Mouse (Mus musculus) layer of hippocampus, adult 9-10 months (tissue): ENCODE results near the gene Gm20696.

Source experiments
- DNase-seq: peaks from one replicate; pipeline ENCODE4 v3.0.0; 2022; ENCODE audit warnings: low spot score

Gm20696 gene

DNA sequence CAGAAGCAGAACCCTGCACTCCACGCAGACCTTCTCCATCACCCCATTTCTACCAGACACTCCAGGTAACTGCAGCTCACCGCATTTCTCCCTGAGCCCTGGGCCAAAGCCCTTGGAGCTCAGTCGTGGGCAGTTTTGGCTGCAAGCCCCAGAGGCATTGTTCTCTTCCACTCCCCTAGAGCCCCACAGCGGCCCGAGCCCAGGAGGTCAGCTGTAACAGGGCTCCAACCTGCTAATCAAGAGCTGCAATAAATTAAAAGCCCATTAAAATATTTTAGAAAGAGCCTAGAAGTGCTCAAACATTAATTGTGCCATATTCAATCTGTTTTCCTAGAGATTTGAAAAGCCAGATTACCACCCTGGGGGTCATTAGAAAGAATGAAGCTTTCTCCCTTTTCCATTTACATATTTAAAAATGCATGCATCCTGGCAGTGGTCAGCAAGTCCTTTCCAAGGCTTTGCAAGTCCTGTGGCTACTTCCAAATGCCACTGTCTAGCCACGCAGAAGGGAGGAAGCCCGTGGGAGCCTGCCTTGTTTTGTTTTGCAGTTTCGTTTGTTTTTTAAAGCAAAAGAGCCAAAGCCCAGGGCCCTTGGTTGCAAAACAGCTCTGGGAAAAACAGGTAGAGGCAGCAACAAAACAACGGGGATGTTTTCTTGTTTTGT, 227.3 kb downstream of the Gm20696 start:
- no peak for DNase-seq

DNA sequence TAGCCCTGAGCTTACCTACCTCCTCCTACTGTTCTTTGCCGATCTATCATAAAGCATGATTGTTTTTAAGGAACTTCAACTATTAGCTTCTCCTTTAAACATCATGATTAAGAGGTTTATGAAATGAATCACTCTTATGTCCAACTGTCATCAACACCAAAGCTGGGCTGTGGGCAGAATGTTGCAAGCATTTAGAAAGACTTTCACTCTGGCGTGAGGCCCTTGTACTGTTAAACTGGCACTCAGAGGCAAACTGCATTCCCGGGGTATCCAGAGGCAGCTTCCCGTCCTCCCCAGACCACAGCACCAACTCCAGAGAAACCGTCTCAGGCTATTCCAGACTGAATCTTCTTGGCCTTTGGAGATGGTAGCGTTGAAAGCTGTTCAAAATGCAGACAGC, 230.2 kb downstream of the Gm20696 start:
- DNase-seq = no peak

DNA sequence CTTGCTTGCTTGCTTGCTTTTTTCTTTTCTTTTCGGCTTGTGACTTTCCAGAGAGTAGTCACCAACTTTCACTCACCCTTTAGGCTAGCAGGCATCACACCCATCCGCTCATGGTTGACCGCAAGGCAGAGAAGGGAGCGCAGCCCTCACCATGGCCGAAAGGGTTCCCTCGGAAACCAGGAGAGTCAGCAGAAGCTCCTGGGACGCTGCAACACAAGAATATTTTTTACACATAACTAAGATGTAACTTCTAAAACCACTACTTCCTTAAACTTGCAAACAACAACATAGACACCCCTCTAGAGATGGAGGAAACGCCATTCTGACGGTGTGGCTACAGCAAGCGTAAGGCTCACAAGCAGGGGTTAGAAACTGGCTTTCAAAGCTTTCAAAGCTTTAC, 231.5 kb downstream of the Gm20696 start:
- no peak for DNase-seq

DNA sequence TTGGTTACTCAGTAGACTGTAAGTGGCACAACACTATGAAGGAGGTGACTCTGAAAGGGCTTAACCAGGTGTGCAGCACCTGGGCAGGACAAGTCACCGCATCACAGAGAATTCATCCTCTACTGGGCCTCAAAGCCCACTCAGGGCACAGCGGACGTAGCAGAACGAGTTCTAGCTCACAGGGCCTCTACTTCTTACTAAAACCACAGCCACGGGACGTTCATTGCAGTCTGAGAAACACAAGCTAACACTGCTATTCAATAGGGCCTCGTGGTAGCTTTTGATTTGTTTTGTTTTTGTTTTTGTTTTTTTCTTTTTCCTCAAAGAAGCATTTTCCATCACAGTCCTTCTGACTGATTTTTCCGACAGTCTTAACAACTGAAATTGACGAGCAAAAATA, 233.6 kb downstream of the Gm20696 start:
- no peak for DNase-seq

DNA sequence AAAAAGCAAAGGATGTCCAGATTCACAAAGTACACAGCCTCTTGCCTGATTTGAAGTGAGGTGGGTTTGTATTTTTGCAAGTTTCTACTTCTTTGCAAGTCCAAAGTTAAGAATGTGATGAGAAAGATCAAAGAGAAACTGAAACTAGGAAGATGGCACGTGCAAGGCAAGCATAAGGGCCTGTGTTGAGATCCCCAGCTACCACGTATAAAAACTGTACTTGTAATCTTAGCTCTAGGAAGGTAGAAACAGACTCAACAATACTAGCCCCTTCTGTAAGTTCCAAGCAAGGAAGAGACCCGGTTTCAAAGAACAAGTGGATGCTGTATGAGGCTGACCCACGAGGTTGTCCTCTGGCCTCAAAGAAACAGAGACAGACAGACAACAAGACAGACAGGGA, 234.7 kb downstream of the Gm20696 start:
- DNase-seq = no peak

DNA sequence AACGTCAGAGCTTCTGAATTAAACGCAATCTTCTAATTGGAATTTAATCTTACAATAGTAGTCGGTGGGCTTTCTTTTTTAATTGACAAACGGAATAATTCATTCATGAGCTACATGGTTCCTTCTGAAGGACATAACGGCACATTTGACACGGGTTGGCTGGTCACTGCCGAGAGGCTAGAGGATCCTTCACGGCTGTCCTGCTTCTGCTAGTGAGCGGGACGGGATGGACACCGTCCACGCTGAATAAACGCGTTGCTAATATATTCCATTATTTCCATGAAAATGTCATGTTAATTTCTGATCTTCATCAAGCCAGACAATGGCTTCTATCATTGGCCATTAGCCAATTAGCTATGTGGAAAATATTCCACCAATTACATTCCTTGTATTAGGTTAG, 236.0 kb downstream of the Gm20696 start:
- DNase-seq = no peak

DNA sequence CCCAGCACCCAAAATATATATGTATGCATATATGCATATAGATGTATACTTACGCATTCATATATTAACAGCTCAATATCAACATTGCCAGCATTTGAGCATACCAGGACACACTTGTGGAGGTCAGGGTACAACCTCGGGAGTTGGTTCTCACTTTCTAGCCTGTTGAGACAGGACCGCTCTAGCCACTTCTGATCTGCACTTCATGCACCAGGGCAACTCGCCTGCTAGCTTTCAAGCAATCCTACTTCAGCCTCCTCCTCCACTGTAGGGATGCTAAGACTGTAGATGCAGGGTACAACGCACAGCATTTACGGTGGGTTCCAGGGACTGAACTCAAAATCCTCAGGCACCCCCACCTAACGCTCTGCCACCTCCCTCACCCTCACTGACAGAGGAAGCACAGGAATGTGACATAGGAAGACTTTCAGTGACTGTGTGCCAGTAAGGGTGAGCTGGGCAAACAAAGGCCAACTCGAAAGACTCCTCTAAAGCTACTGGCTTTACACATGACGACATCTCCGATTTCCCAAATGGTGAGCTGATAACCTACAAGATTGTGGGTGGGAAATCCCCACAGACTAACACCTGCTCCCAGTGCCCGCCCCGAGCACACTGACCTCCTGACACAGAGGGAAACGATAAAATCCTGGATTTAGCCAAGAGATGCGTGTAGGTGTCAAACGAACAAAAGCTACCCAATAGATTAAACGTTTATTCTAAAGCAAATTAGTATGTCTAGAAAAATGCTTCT, 237.0 kb downstream of the Gm20696 start:
- no peak for DNase-seq

DNA sequence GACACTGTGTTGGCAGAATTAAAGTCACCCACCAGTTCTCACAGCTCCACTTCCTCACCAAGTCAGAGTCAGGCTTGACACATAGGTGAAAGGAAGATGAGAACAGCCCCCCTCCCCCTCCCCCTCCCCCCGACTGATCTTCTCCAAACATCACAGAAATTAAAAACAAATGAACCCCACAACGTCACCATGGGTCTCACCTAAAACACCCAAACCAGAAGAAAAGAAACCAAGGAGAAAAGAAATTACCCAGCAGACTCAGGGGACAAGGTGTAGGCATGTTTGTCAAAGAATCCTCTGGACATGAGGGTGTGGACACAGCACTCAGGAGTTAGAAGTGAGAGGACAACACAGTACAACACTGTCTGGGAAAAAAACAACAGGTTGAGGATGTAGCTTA, 237.6 kb downstream of the Gm20696 start:
- no peak for DNase-seq

DNA sequence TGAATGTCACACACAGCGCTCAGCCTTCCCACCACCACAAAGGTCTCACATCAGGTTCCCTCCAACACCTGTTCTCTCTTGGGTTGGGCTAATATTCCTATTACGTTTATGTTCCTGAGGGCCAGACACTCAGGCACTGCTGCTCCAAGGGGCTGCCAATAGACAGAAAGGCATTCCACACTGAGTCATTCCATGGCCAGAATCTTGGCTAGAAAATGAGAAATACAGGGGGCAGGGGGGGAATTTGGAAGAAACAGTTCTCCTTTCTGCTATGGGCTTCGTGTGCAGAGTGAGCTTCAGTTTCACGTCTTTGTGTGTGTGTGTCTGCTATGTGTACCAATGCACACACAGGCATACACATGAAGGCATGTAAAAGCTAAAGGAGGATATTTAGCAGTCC, 239.3 kb downstream of the Gm20696 start:
- DNase-seq = no peak

DNA sequence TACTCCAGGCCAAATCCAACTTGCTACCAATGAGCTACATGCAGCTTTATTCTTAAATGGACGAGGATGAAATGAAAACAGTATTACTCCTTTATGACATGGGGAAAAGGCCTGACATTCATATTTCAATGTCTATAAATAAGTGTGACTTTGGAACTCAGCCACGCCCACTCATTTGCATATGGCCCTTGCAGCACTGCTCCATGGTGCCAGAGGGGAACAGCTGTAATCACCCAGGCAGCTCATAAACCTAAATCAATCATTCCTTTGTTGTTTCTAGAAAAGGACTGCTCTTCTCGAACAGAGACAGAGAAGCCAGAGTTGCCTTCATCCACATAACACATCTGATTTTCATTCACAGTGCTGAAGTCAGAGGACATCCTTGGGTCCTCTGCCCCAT, 241.6 kb downstream of the Gm20696 start:
- no peak for DNase-seq

DNA sequence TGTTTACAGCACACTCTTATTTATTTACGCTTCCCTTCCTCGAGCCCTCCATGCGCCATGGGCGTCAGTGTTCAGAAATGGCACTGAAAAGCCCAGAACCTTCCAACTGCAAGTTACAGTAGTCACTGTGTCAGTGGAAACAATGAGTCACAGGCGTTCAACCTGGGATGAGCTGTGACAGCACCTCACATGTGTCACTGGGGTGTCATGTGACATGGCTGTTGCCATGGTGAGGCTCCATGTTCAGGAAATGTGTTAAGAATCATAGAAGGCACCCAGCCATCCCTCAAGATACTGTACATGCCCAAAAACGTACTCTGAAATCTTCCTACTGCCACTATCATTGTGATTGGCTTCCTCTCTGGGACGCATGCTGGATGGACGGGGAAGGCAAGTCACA, 245.9 kb downstream of the Gm20696 start:
- DNase-seq = no peak

DNA sequence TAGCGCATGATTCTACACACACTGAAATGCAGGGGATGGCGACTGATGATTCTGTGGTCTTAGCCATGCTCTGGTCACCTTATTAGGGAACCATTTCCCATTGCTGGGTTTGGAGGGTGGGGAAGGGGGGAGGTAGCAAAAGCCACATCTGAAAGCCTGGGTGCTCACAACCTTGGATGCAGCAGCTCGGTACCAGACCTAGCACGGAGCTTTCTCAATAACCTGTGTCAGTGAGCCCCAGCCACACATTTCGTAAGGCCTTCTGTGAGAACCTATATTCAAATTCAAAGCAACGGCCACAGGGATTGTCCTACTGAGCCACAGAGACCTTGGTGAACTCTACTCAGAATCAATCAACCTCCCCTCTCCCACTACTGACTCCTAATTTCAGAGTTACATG, 254.0 kb downstream of the Gm20696 start:
- DNase-seq = no peak

DNA sequence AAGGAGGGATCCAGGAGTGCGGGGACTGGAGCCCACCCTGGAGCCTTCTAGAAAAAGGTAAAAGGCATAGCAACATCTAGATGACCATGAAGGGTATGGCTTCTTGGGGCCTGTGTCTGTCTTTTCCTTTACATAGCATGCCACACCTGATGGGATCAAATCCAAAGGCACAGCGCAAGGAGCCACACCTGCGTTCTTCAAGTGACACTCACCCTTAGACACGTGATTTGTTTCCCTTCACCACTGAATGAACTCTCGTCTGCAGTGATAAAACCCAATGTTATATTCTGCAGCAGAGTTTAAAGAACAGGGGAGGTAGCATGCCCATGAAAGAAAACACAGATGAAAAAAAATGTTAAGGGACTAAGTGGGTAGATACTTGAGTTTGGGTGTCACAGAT, 257.0 kb downstream of the Gm20696 start:
- DNase-seq = no peak

DNA sequence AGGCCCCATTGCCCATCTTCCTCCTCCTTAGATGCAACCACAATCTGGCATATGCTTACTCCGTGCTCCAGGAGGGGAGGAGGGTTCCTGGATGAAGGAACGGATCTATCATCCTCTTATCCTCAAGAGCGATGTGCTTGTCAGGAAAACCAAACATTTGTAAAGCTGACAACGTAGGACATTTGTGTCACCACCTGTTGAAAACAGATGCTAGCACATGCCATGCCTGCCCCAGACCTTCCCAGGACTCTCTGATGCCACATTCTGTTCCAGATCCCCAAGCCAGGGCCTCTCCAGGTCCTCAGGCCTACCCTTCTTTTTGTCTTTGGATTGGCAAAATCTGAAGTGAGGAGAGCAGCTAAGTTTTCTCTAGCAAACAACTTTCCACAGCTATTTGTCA, 257.7 kb downstream of the Gm20696 start:
- DNase-seq = no peak

DNA sequence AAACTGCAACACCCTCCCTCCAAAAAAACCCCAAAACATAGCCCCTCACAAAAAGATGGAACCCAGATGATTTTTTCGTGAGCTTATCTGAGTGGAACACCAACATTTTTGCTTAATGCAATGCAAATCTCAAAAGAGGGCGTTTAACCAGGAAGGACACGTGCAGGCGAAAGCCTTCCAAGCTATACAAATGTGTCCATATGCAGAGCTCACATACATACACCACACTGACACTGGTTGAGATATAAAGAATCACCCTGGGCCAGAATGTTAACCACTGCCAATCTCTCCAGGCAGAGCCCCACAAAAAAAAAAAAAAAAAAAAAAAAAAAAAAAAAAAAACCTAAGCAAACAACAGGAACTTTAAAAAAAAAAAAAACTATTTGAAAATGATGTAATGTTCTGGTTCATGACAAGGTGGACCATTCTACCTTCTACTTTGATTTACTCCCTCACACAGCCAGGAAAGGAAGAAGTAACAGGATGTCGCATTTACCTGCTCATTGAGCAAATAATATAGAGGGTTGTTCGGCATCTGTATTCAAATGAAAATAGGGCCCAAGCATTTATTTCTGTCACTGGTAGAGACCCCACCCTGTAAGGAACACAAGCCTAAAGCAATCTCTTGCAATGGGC, 262.7 kb downstream of the Gm20696 start:
- DNase-seq = no peak

DNA sequence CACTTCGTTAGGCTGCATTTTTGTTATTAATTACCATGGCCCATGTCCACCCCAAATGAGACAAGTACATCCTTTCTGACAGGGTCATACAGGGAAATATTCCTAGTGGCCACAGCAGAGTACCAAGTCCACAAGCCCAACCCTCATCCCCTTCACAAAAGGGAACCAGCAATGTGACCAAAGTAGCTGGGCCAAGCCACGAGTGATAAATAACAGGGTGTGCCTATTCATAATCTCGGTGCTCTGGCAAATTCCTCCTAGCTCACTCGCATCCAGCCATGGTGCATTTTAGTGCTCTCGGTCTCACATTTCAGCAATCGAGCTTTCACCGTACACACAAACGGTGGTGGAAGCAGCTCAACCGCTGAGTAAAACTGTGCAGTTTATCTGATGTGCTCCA, 263.7 kb downstream of the Gm20696 start:
- no peak for DNase-seq

DNA sequence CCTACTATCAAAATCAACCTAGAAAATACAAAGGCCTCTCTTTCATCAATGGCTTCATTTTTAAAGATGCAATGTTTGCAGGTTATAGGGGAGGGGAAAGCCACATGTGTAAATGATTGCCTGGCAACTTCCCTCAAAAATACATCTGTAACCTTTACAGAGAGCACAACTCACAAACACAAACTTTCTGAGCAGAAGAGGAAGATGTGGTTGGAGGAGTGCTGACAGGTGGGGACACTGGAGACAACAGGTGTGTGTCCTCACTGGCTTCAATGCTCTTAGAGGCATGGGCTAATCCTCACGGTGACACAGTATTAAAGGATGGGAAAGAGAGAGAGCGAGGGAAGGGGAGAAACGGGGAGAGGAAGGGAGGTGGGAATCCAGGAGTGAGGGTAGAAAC, 264.2 kb downstream of the Gm20696 start:
- no peak for DNase-seq

DNA sequence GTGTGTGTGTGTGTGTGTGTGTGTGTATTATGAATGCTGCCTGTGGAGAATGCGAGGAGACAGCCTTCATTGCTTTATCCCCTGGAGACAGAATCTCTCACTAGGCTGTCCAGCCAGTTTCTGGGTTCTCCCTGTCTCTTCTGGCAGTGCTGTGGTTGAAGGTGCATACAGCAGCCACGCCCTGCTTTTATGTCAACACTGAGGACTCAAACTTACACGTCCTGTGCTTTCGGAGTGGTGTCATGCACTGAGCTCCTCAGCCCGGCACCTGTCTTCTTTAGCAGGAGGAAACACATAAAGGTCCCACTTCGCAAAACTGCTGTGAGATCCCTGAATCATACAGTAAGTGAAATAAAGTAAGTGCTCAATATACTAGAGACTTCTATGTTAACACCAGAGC, 264.8 kb downstream of the Gm20696 start:
- no peak for DNase-seq

DNA sequence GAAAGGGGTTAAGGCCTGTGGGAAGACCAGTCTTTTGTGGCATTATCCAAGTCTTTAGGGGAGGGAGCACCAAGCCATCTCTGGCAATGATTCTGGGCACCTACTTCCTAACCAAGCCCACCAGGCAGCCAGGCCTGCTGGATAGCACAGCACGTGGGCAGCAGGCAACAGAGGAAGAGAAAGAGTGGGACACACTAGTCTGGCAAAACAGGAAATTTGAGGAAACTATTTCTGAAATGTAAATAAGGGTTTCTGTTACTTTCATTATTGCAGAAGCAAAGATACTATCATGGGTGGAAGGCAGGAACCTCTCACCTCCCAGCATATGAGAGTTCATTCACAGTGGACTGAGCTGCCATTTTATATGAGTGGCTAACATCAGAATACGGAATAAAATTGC, 265.4 kb downstream of the Gm20696 start:
- no peak for DNase-seq

DNA sequence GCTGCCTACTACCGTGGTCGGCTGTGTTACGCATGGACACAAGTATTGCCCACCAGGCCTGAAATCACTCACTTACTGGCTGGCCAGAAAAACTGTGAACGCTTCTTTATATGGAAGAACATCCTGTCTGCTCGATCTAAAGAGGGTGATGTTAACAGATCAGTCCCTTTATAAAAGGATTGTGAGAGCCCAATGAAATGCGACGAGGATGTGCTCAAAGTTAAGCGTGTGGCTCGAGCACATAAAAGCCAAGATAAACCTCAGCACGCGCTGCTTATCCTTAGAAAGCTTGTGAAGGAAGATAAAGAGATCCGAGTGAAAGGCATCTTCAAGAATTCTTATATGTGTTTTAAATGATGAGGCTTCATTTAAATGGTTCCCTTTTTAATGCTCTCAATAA, 270.9 kb downstream of the Gm20696 start:
- no peak for DNase-seq

DNA sequence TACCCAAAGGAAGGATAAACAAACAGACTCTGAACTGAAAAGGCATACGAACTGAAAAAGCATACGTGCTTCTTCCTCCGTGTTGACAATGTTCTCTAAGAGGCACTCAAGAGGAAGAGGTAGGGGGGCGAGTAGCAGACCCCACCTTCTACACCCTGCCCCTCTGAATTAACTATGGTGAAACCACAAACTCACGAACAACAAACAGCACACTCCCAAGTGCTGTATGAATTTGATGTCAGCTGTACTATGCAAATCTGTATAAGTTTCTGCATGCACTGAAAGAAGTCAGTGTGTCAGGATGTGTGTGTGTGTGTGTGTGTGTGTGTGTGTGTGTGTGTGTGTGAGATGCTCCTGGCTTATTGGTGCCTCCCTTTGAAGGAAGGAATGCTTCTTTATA, 271.8 kb downstream of the Gm20696 start:
- DNase-seq = no peak

DNA sequence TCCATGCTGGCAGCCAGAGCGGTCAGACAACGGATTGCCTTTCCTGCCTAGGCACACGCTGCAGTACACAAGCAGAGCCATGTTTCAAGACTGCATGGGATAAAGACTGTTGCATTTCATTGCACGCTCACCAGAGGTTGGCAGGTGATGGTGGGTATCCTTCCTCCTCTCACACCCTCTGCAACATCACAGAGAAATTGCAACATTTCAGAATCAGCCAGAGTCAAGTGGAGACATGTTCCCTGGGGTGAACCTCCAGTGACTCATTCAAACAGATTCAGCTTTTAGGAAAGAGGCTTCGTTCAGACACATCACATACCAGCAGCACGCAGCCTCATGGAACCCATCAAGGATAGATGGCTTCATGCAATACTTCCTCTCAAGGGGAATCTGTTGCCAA, 274.1 kb downstream of the Gm20696 start:
- no peak for DNase-seq
